Mouse (Mus musculus) liver, postnatal 0 days (tissue): ENCODE data around the gene Ube2n. TPM values are rescaled to one million over a fixed set of nuclear protein-coding genes. Genes with fewer than 3 reads are reported as not detected.
"Not testable (repeated sequence)": the region's sequence is repeated elsewhere in the genome, so short reads cannot be mapped to it uniquely, and the experiment has no call there.

Experiments
- ATAC-seq: fragments of 200-750 bp; cut with Nextera tagmentation; 2 replicates; pipeline ENCODE4 v1.8.0; 2017; ENCODE audit warnings: mild to moderate bottlenecking, moderate library complexity
- DNase-seq: peaks from one replicate; pipeline ENCODE4 v3.0.0-alpha.2; 2016
- H3K27ac ChIP-seq: fragments of 300-500 bp; sonication (generic); 2 replicates; pipeline ENCODE4 v1.5.1; 2014; ENCODE audit warnings: antibody characterized with exemption, moderate library complexity, mild to moderate bottlenecking, low read depth
- H3K27me3 ChIP-seq: fragments of 300-500 bp; sonication (generic); 2 replicates; pipeline ENCODE4 v1.6.1; 2014; ENCODE audit warnings: low read length, control low read depth, mixed read lengths; ENCODE audit not compliant: insufficient read depth
- H3K36me3 ChIP-seq: fragments of 300-500 bp; sonication (generic); replicated peaks from 2 replicates; pipeline ENCODE4 v1.6.1; 2014; ENCODE audit warnings: mild to moderate bottlenecking, control low read depth, low read length, moderate library complexity, mixed read lengths; ENCODE audit not compliant: insufficient read depth
- H3K4me1 ChIP-seq: fragments of 300-500 bp; sonication (generic); 2 replicates; pipeline ENCODE4 v1.6.1; 2014; ENCODE audit warnings: antibody characterized with exemption, mild to moderate bottlenecking, control low read depth; ENCODE audit not compliant: insufficient read depth
- H3K4me2 ChIP-seq: fragments of 300-500 bp; sonication (generic); 2 replicates; pipeline ENCODE4 v1.6.1; 2014; ENCODE audit warnings: low read depth, mild to moderate bottlenecking, low read length, moderate library complexity, mixed read lengths
- H3K4me3 ChIP-seq: fragments of 300-500 bp; sonication (generic); 2 replicates; pipeline ENCODE4 v1.5.1; 2014; ENCODE audit warnings: low read depth, low read length
- H3K9ac ChIP-seq: fragments of 300-500 bp; sonication (generic); replicated peaks from 2 replicates; pipeline ENCODE4 v1.6.1; 2014; ENCODE audit warnings: mild to moderate bottlenecking, moderate library complexity
- H3K9me3 ChIP-seq: fragments of 300-500 bp; sonication (generic); 2 replicates; pipeline ENCODE4 v1.6.1; 2016; ENCODE audit warnings: mild to moderate bottlenecking, control low read depth, low read length, mixed read lengths
- CTCF ChIP-seq: sonication (generic); IDR thresholded peaks from 2 replicates; pipeline ENCODE4 v1.5.1; 2016; ENCODE audit warnings: antibody characterized with exemption, low read depth
- EP300 ChIP-seq: IDR thresholded peaks from 2 replicates; pipeline ENCODE4 v1.6.1; 2016; ENCODE audit warnings: antibody characterized with exemption, low read depth, mild to moderate bottlenecking
- WGBS: fragments of 180-500 bp; shearing (Covaris S2); extraction: QIAGEN DNeasy Blood & Tissue Kit; methylation state at CpG from one replicate; pipeline ENCODE4 v1.1.7; 2014; ENCODE audit not compliant: insufficient replicate concordance; 5-methylcytosine and 5-hydroxymethylcytosine counted together
- polyA plus RNA-seq: library from polyadenylated mRNA; unstranded; fragments of >200 nt; fragmentation: Nextera tagmentation; extraction: Ambion mirVana; gene quantifications from 2 replicates; pipeline ENCODE4 v1.2.1, GENCODE M21; 2015

Ube2n gene
- polyA plus RNA-seq, 1 experiment from 2014 or later = 92.7 TPM

DNA sequence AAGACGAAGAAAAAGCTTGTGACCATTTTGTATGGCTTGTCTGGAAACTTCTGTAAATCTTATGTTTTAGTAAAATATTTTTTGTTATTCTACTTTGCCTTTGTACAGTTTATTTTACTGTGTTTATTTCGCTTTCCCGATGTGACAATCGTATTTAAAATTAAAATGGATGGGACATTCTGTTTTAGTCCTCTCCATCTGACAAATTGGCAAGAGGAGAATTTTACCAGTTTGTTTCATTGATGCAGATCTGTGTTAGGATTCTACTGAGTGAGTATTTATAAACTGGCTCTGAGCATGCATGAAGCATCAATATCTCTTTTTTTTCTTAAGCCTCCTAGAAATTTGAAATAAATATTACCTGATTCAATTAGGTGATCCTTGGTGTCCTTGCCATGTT lies 28.0 kb downstream of the Ube2n start:
- Histone ChIP-seq H3K27me3 (no peaks in the 10 kb centered on the region), H3K9me3 (no peaks in the 10 kb centered on the region), H3K9ac (no peak overlapping the region), H3K4me1 (no peaks in the 10 kb centered on the region), H3K36me3 (peaks cover 45% of the 10 kb centered on the region), H3K27ac (no peak overlapping the region), H3K4me2 (no peak overlapping the region), H3K4me3 (no peak overlapping the region)
- TF ChIP-seq EP300 = no peak
- TF ChIP-seq CTCF = no peak
- WGBS = 89% methylated on average over 4 of the region's 4 CpGs
- ATAC-seq (no peak), DNase-seq (no peak)

DNA sequence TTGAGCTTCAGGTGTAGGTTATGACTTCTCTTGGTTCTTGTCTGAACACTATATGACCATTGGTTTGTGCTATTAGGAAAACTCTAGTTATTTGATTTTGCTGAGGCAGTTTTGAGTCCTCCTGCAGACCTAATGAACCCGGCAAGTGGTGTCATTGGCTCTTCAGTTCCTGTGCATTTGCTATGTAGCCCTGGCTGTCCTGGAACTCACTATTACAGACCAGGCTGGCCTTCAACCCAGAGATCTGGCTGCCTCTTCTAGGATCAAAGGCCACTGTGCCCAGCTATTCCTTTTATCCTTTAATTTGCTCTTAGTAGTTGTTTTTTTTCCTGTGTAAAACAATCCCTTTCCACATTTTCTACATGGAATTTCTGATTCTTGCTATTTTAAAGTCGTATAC lies 28.4 kb downstream of the Ube2n start:
- no peak overlapping the region for H3K9ac ChIP-seq
- no peaks in the 10 kb centered on the region for H3K9me3 ChIP-seq
- 76% methylated on average over 2 of the region's 2 CpGs for WGBS
- H3K36me3 ChIP-seq = peaks cover 50% of the 10 kb centered on the region
- H3K27me3 ChIP-seq = no peaks in the 10 kb centered on the region
- no peak overlapping the region for H3K4me2 ChIP-seq
- H3K4me1 ChIP-seq = no peaks in the 10 kb centered on the region
- ATAC-seq (no peak), DNase-seq (no peak)
- H3K4me3 ChIP-seq = no peak overlapping the region
- TF ChIP-seq CTCF = no peak
- no peak overlapping the region for H3K27ac ChIP-seq

- no peak overlapping the region for H3K9ac ChIP-seq
- no peak overlapping the region for H3K4me2 ChIP-seq
- no peaks in the 10 kb centered on the region for H3K4me1 ChIP-seq
- H3K9me3 ChIP-seq = no peaks in the 10 kb centered on the region
- H3K36me3 ChIP-seq = peaks cover 55% of the 10 kb centered on the region
- H3K27ac ChIP-seq = no peak overlapping the region
- DNase-seq (no peak), ATAC-seq (no peak)
- TF ChIP-seq EP300 (no peak), CTCF (no peak)
- H3K27me3 ChIP-seq = no peaks in the 10 kb centered on the region
- no peak overlapping the region for H3K4me3 ChIP-seq
Observed at GRCm38 (mm10) chr10:95544004-95544403, 29.1 kb downstream of the Ube2n start.

GRCm38 (mm10) chr10:95544651-95545050 lies 29.7 kb downstream of the Ube2n start:
- no peak overlapping the region for H3K9ac ChIP-seq
- H3K36me3 ChIP-seq = peaks cover 61% of the 10 kb centered on the region
- H3K4me3 ChIP-seq = no peak overlapping the region
- ATAC-seq (no peak), DNase-seq (no peak)
- no peak overlapping the region for H3K4me2 ChIP-seq
- H3K27me3 ChIP-seq = no peaks in the 10 kb centered on the region
- no peaks in the 10 kb centered on the region for H3K4me1 ChIP-seq
- 86% methylated on average over 2 of the region's 2 CpGs for WGBS
- H3K9me3 ChIP-seq = no peaks in the 10 kb centered on the region
- TF ChIP-seq EP300 (no peak), CTCF (no peak)
- H3K27ac ChIP-seq = no peak overlapping the region

DNA sequence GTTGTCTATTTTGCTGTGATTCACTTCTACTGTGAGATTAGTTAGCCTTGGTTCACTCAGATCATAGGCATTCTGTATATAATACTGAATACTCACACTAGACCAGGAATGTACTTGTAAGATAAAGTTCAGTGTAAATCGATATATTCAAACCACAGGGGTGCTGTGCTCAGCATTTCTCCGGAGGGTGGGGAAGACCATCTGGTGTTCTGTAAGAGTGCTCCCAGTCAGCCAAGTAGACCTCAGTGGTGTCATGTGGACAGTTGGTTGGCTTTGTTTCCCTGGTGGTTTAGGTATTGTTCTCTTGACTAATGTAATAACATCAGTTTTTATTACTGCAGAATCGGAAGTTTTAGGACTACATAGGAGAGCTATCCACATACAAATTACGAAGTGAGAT lies 30.1 kb downstream of the Ube2n start:
- Histone ChIP-seq H3K4me3 (no peak overlapping the region), H3K9me3 (no peaks in the 10 kb centered on the region), H3K4me2 (no peak overlapping the region), H3K4me1 (no peaks in the 10 kb centered on the region), H3K9ac (no peak overlapping the region), H3K27me3 (no peaks in the 10 kb centered on the region), H3K36me3 (peaks cover 65% of the 10 kb centered on the region), H3K27ac (no peak overlapping the region)
- ATAC-seq (no peak), DNase-seq (no peak)
- no peak for TF ChIP-seq CTCF
- TF ChIP-seq EP300 = no peak
- 77% methylated on average over 4 of the region's 4 CpGs for WGBS

- Histone ChIP-seq H3K4me2 (no peak overlapping the region), H3K4me1 (no peaks in the 10 kb centered on the region), H3K36me3 (peaks cover 76% of the 10 kb centered on the region), H3K4me3 (no peak overlapping the region), H3K9me3 (no peaks in the 10 kb centered on the region), H3K27me3 (no peaks in the 10 kb centered on the region), H3K9ac (no peak overlapping the region), H3K27ac (no peak overlapping the region)
- ATAC-seq (no peak), DNase-seq (no peak)
- TF ChIP-seq CTCF = no peak
- TF ChIP-seq EP300 = no peak
- WGBS = 91% methylated on average over 2 of the region's 2 CpGs
Observed at GRCm38 (mm10) chr10:95546178-95546577, 31.2 kb downstream of the Ube2n start.

- TF ChIP-seq EP300 (no peak), CTCF (no peak)
- 78% methylated on average over 11 of the region's 11 CpGs for WGBS
- Histone ChIP-seq H3K4me3 (no peak overlapping the region), H3K9me3 (no peaks in the 10 kb centered on the region), H3K27me3 (no peaks in the 10 kb centered on the region), H3K36me3 (peaks cover 89% of the 10 kb centered on the region), H3K27ac (no peak overlapping the region), H3K4me2 (no peak overlapping the region), H3K4me1 (no peaks in the 10 kb centered on the region), H3K9ac (no peak overlapping the region)
- DNase-seq = no peak
- 0 out of 2 replicates have a peak, but pooled peaks have one; percentile 24 for ATAC-seq
Observed at GRCm38 (mm10) chr10:95548154-95548826, 33.3 kb downstream of the Ube2n start.

GRCm38 (mm10) chr10:95549080-95549479 lies 34.1 kb downstream of the Ube2n start:
- not testable (repeated sequence) for DNase-seq, H3K9ac ChIP-seq, ATAC-seq, H3K4me1 ChIP-seq, H3K27me3 ChIP-seq, H3K9me3 ChIP-seq, H3K4me3 ChIP-seq, H3K27ac ChIP-seq, H3K4me2 ChIP-seq
- H3K36me3 ChIP-seq = peaks cover 84% of the 10 kb centered on the region
- 81% methylated on average over 5 of the region's 5 CpGs for WGBS
